Mouse (Mus musculus) kidney, postnatal 25 days (tissue): ENCODE results near the gene Dcdc2c.

Source experiments
- DNase-seq, 2 experiments: peaks; one replicate each; pipeline ENCODE4 v3.0.0; 2021; ENCODE audit warnings: mixed read lengths in 2 of 2

The Dcdc2c gene

DNA sequence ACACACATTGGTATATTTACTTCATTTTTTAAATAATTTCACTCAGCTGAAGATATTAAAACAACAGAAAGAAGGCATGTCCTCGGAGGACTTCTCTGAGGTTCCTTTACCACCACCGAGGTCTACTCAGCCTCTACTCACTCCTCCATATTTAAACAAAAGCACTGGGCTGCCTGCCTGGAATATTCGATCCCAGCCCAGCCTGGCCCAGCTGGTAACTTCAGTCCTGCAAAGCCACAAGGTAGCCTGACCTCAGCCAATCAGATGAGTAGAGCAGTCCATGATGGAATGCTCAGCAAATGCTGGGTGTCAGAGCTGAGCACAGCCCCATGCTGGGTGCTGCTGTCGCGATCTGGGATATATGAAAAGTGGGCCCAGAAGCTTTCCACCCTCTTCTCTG is 115.7 kb downstream of the Dcdc2c start:
- no peak for DNase-seq

DNA sequence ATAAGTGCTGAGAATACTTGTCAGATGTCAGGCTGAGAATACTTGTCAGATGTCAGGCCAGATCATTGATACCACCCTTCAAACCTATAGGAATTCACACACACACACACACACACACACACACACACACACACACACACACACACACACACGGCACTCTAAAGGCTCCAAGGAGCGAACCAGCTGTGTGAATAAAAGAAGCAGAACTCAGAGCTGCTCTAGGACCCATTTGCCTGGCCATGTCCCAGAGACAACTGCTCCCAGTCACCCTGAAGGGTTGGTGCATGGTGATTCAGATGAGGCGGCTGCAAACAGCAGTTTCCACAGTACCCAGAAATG is 119.5 kb downstream of the Dcdc2c start:
- no peak for DNase-seq

DNA sequence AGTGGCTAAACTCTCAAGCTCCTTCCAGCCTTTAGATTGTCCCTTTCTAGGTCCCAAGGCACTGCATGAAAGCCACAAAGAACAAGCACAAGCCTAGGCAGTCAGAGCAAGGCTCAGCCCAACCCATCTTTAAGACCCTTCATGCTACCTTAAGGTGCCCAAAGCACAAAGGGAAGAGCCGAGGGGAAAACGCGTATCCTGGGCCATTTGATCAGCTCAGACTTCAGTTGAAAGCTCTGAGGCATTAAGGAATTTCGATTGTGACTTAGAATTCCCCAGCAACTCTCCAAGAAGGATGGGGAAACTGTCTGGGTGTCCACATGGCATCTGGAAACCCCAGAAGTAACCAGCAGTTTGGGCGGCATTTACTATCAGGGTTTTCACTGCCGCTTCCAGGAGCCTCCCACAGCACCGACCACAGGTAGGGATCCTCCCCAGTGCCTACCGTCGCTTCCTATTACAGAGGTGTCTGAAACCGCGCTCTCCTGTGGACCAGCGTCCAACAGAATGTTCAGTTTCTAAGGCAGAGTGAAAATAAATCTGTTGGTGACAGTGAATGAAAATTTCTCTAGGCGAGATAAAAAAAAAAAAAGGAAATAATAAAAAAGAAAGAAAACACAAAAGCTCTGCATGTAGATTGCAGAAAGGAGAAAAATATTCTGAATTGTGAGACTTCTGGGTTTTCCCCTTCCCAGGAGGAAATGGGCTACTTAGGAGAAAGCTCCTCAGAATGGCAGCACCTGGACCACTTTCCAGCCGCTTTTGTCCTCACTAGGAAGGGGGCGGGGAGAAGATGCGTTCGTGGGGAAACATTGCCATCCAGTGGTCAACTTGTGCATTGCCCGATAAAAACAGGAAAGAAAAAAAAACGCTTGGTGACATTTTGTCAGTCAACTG is 120.1 kb downstream of the Dcdc2c start:
- DNase-seq, result peak; percentile 41 to 61

DNA sequence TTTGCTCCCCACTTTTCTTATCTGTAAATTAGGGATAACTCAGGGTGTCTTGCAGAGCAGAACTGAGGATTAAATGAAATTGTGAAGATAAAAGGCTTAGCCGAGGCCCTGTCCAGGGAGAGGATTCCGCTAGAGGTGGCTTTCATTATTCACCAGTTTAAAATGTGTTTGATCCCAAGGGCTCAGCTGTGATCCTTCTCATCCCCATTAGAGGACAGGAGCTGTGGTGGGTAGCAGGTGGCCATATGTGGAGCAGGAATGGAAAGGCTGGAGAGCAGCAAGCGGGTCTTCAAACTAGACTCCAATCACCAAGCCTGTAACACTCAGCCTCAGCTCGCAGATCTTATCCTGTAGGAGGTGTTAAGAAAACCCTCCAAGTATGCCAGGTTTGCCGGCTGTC is 122.3 kb downstream of the Dcdc2c start:
- DNase-seq, result no peak

DNA sequence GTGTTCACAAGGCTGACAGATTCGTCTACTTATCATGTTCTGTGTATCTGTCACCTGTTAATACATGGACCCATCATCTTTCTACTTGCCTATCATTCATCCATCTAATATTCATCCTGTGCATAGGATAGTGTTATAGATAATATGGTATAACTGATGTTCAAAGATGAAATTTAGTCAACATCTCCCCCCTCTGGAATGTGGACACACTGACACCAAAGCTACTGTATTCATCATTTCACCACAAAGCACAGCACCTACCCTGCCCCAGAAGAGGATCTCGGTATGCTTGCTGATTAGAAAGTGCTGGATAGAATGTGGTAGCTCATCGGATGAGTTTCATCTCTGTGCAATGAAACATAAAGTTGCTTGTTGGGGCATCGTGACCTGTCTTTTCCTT is 135.2 kb downstream of the Dcdc2c start:
- DNase-seq, result no peak

DNA sequence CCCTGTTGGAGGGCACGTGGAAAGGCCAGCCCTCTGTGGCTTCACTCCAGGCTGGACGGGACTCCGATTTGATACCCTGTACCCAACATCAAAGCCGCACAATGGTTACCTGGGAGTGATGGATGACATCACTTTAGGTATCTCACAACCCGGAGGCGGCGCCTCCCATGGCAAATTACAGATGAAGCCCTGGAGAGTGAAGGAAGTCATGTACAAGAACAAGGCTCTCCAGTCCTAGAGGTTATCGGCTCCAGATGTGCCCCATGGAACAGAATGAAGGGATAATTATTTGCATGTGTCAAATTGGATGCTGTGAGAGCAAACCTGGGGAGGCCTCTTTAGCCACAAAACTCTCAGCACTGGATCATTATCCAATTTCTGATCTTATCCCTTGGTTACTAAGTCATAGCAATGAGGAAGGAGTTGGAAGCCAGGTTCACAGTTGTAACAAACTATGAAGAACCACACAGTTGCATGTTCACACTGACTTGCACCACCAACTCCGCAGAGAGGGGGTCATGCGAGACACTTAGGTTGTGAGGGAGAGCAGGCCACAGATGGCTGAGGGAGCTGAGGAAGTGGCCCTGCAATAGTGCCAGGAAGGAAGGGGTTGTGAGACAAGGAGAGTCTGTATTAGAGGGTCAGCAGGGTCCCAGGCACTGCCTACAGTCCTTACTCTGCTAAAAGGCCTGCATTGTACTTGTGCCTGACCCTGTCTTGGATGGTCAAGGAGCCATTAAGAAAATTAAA is 144.4 kb downstream of the Dcdc2c start:
- no peak for DNase-seq

DNA sequence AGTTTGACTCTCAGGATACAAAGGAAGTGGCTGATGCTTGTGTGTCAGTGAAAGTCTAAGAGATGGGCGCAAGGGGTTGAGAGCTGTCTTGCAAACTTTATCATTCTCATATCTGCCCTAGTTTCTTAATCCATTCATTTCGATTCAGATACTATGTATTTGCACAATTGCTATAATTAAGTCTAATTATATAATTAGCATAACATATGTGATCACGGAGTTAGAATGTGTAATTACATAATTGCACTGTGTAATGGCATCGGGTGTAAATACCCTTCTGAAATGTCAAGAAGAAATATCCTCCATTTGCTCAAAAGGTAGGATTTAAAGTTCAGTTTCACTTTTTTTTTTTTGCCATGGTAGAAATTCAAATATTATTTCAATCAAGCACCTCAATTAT is 149.9 kb downstream of the Dcdc2c start:
- no peak for DNase-seq

DNA sequence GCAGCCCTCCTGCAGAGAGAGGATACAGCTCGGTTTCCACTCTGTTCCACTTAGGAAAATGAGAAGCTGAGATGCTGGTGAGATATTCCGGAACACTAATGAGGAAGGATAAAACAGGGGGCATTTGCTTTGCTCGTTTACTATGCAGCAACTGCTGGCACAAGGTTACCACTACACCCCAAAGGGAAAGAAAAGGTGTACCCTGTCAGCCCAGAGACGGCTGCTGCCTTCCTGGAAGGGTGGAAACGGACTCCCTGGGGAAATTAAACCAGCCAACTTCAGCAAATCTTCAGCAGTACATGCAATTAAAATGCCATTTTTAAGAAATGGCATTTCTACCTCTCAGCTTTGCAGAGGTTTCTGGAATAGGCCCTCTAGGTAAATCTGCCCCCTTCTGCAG is 150.8 kb downstream of the Dcdc2c start:
- no peak for DNase-seq

DNA sequence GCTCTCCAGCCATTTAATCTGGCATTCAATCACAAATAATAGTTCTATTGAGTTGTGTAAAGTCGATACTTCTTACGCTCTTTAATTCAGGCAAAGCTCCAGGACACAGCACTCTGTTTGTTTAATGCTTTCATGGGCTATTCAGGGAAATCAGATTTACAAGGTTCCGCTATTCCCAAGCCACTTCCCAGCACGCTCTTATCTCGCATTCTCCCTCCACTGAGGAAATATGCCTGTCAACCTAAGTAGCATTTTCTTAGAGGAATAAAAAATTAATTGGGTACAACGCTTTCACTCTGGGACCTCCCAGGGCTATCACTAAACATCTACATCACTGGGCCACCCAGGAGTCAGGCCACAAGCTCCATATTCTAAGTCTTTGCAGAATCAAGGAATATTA is 160.1 kb downstream of the Dcdc2c start:
- no peak for DNase-seq
